Mouse (Mus musculus) CH12.LX (cell line): Measurements from ENCODE around the gene Fam76b. TPM values are rescaled to one million over a fixed set of nuclear protein-coding genes. Genes with fewer than 3 reads are reported as not detected.

Experiments used
- DNase-seq: peaks from one replicate; pipeline ENCODE4 v3.0.0-alpha.2; 2013; ENCODE audit errors: extremely low read depth
- H3K27ac ChIP-seq: 2 replicates; pipeline ENCODE4 v1.5.1; 2012; ENCODE audit warnings: low read depth, mild to moderate bottlenecking, control low read depth, moderate library complexity; ENCODE audit not compliant: insufficient read depth
- H3K27me3 ChIP-seq: replicated peaks from 2 replicates; pipeline ENCODE3; 2012; ENCODE audit warnings: inconsistent platforms
- H3K36me3 ChIP-seq, 2 experiments: replicated peaks in 1 of 2; 2 replicates each; pipeline versions ENCODE3 to v1.6.1; 2012; ENCODE audit warnings: inconsistent platforms in 1 of 2, low read length in 1 of 2, mild to moderate bottlenecking in 1 of 2, mixed read lengths in 1 of 2, moderate library complexity in 1 of 2; ENCODE audit not compliant: control insufficient read depth in 1 of 2, insufficient read depth in 1 of 2
- H3K4me1 ChIP-seq, 2 experiments: 2 replicates each; pipeline ENCODE4 v1.6.1; 2012; ENCODE audit warnings: inconsistent platforms in 1 of 2, moderate library complexity in 1 of 2; ENCODE audit not compliant: insufficient read depth in 2 of 2, control insufficient read depth in 1 of 2
- H3K4me2 ChIP-seq: 2 replicates; pipeline ENCODE4 v1.6.1; 2012; ENCODE audit warnings: low read depth, mild to moderate bottlenecking, control low read depth; ENCODE audit not compliant: poor library complexity, insufficient read depth, severe bottlenecking
- H3K4me3 ChIP-seq, 3 experiments: fragments of 150-350 bp in 1 of 3; sonication (generic) in 1 of 3; replicated peaks in 1 of 3; 2 replicates each; pipeline versions ENCODE3 to v1.5.1; 2011 to 2012; ENCODE audit warnings: low read depth in 2 of 3, low read length in 2 of 3, mild to moderate bottlenecking in 2 of 3, moderate library complexity in 2 of 3, control low read depth in 1 of 3, improper control_type of control experiment in 1 of 3, inconsistent platforms in 1 of 3, mixed read lengths in 1 of 3; ENCODE audit not compliant: poor library complexity in 1 of 3
- H3K79me2 ChIP-seq: replicated peaks from 2 replicates; pipeline ENCODE4 v1.6.1; 2012; ENCODE audit warnings: mild to moderate bottlenecking, moderate library complexity; ENCODE audit not compliant: control insufficient read depth, poor library complexity, insufficient read depth, severe bottlenecking; ENCODE audit errors: extremely low read depth
- H3K9ac ChIP-seq: 2 replicates; pipeline ENCODE4 v1.6.1; 2012; ENCODE audit warnings: low read depth, mild to moderate bottlenecking, control low read depth, moderate library complexity; ENCODE audit not compliant: insufficient read depth
- H3K9me3 ChIP-seq: replicated peaks from 2 replicates; pipeline ENCODE3; 2012; ENCODE audit warnings: low read length, inconsistent platforms, mixed read lengths
- MAX ChIP-seq: IDR thresholded peaks from 2 replicates; pipeline ENCODE4 v1.6.1; 2011; ENCODE audit warnings: low read length, improper control_type of control experiment
- USF1 ChIP-seq: IDR thresholded peaks from 2 replicates; pipeline ENCODE4 v1.6.1; 2014; ENCODE audit warnings: low read depth, mild to moderate bottlenecking, inconsistent platforms, low read length, improper control_type of control experiment
- dilution Hi-C: fragments of 300-500 bp; cut with MboI; formaldehyde crosslinking; loops from 2 replicates; pipeline ENCODE4 v1.14.3; 2020; ENCODE audit warnings: low sequenced_read_pairs; ENCODE audit not compliant: extremely low pct_unique_long_range_greater_than_20kb, extremely low pct_ligation_motif_present
- in situ Hi-C: fragments of 300-500 bp; cut with MboI; formaldehyde crosslinking; loops from 3 replicates; pipeline ENCODE4 v1.14.3; 2019; ENCODE audit warnings: low sequenced_read_pairs, low pct_ligation_motif_present, low pct_unique_long_range_greater_than_20kb, mixed read lengths
- polyA plus RNA-seq: library from polyadenylated mRNA; unstranded; fragments of >175 nt; gene quantifications from 2 replicates; pipeline ENCODE4 v1.2.1, GENCODE M21; 2012; ENCODE audit warnings: low read depth; ENCODE audit not compliant: insufficient read length
- total RNA-seq, 2 experiments: library from RNA; depleted of rRNA; stranded (reverse); fragments of 300-350 nt in 1 of 2; fragments of >200 nt in 1 of 2; gene quantifications; 2 replicates each; pipeline ENCODE4 v1.2.3; 2012 to 2014

Fam76b gene
- total and polyA plus RNA-seq, 3 experiments: 12.6 to 36.2 (median 31.7) TPM

GRCm38 (mm10) chr9:13904091-13904779, 76.7 kb downstream of the Fam76b start:
- dilution Hi-C loops: no loop called here
- TF ChIP-seq MAX: no peak
- no peak for TF ChIP-seq USF1

More at GRCm38 (mm10) chr9:13904091-13904779, 76.7 kb downstream of the Fam76b start:
- Histone ChIP-seq H3K9ac (no peak overlapping the region), H3K9me3 (no peaks in the 10 kb centered on the region), H3K36me3 (no peaks in the 10 kb centered on the region), H3K4me1 (peaks cover 2 to 12% of the 10 kb centered on the region in 2 experiments; a peak in 2 of 4 replicates), H3K4me3 (no peak overlapping the region), H3K79me2 (no peaks in the 10 kb centered on the region), H3K27me3 (no peaks in the 10 kb centered on the region), H3K4me2 (no peak overlapping the region), H3K27ac (no peak overlapping the region)
- DNase-seq: no peak
- in situ Hi-C loops: no loop called here

Other genes with a start within 250 kb of the Fam76b start
- gene Mtmr2, start 79.3 kb upstream of the Fam76b start, total RNA-seq (2012; rRNA removed): 19.7 and 25.7 TPM in 2 replicates
- 42.6 and 51.0 TPM in 2 replicates for gene Mtmr2, start 79.3 kb upstream of the Fam76b start, total RNA-seq (2014; rRNA removed)
- 34.7 and 35.0 TPM in 2 replicates for gene Mtmr2, start 79.3 kb upstream of the Fam76b start, polyA plus RNA-seq
- 26.5 and 27.7 TPM in 2 replicates for gene Cep57, start 609 bp upstream of the Fam76b start, total RNA-seq (2012; rRNA removed)
- 50.6 and 55.9 TPM in 2 replicates for gene Cep57, start 609 bp upstream of the Fam76b start, total RNA-seq (2014; rRNA removed)
- gene Cep57, start 609 bp upstream of the Fam76b start, polyA plus RNA-seq: 49.4 and 50.1 TPM in 2 replicates